Mouse (Mus musculus): ENCODE results near the gene Atf6. TPM values are rescaled to one million over a fixed set of nuclear protein-coding genes. Genes with fewer than 3 reads are reported as not detected.

Atf6 gene
- polyA plus RNA-seq, 1 experiment = 14.5 TPM

DNA sequence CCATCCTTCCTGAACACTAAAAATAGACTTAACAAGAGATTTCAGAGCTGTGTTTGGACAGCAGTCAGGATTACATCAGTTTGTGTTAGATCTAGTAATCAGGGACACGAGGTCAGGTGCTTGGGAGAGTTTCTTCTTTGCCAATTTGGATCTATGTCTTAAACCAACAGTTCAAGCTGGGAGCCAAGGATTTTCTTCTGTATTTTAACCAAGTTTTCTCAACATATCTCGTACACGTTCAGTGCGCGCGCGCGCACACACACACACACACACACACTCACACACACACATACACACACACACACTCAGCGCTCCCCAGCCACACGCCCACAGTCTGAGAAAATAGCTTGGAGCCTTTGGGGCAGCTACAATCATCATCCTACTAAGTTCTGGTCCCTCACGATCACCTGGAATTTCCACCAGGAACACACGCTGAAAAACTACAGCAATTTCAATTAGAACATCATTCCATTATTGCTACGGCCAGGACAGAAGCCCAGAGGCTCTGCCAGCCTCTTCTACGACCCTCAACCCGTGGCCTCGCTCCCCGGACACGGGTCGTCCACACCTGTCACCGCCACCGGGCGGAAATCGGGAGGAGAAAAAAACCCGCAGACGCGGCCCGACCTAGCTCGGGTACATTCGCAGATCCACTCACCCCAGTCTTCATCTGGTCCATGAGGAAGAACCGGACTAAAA is 430 bp downstream of the Atf6 start:
- Histone ChIP-seq H3K27ac (replicated peaks; ENCODE audit: low read depth, low read length) (peak overlapping the region; percentile 73), H3K4me1 (ENCODE audit: control insufficient read depth, insufficient read depth, insufficient read length, low read length) (peaks cover 5% of the 10 kb centered on the region; the same call in 1 of the 2 replicates), H3K4me3 (ENCODE audit: insufficient read depth, low read depth, low read length) (peak overlapping the region; percentile 83)

- Histone ChIP-seq H3K4me1 (ENCODE audit: control insufficient read depth, insufficient read depth, insufficient read length, low read length) (peaks cover 5% of the 10 kb centered on the region; the same call in 1 of the 2 replicates), H3K4me3 (ENCODE audit: insufficient read depth, low read depth, low read length) (no peak overlapping the region), H3K27ac (replicated peaks; ENCODE audit: low read depth, low read length) (no peak overlapping the region)
Observed at GRCm38 (mm10) chr1:170865406-170865805, 2.2 kb downstream of the Atf6 start.

DNA sequence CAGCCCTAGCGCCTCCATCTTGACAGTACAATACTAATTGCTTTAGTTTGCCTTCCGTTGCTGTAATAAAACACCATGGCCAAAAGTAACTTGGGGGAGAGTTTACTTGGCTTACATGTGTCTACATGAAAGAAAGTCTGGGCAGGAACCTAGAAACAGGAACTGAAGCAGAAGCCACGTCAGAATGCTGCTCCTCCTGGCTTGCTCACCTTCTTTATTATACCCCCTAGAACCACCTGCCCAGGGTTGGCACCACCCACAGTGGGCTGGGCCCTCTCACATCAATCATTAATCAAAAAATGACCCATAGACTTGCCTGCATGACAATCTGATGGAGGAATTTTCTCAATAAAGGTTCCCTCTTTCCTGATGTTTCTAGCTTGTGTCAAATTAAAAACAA is 2.8 kb downstream of the Atf6 start:
- H3K27ac ChIP-seq (replicated peaks; ENCODE audit: low read depth, low read length) = no peak overlapping the region
- H3K4me1 ChIP-seq (ENCODE audit: control insufficient read depth, insufficient read depth, insufficient read length, low read length) = peaks cover 5% of the 10 kb centered on the region; the same call in 1 of the 2 replicates
- H3K4me3 ChIP-seq (ENCODE audit: insufficient read depth, low read depth, low read length) = no peak overlapping the region

GRCm38 (mm10) chr1:170864234-170864633 is 3.3 kb downstream of the Atf6 start:
- H3K4me1 ChIP-seq (ENCODE audit: control insufficient read depth, insufficient read depth, insufficient read length, low read length) = peaks cover 5% of the 10 kb centered on the region; the same call in 1 of the 2 replicates
- no peak overlapping the region for H3K4me3 ChIP-seq (ENCODE audit: insufficient read depth, low read depth, low read length)
- H3K27ac ChIP-seq (replicated peaks; ENCODE audit: low read depth, low read length) = no peak overlapping the region

DNA sequence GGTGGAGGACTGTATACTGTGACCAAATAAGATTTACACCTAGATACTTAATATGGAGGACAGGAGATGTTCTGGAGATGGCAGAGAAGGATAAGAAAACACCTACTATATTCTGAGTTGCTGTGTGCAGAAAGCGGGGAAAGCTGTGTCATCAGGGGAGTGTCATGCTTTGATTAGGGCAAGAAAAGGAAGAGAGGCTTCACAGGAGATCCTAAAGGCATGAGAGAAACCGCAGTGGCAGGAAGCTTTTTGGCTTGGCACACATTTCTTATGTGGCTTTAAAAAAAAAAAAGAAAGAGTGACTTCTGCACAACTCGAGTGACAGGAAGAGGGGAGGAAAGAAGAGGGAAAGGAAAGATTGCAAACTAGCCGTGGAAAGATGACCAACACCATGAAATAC is 4.5 kb downstream of the Atf6 start:
- Histone ChIP-seq H3K4me3 (ENCODE audit: insufficient read depth, low read depth, low read length) (no peak overlapping the region), H3K27ac (replicated peaks; ENCODE audit: low read depth, low read length) (no peak overlapping the region), H3K4me1 (ENCODE audit: control insufficient read depth, insufficient read depth, insufficient read length, low read length) (peaks cover 5% of the 10 kb centered on the region; the same call in 1 of the 2 replicates)

GRCm38 (mm10) chr1:170862435-170862717 is 5.2 kb downstream of the Atf6 start:
- H3K27ac ChIP-seq (replicated peaks; ENCODE audit: low read depth, low read length) = no peak overlapping the region
- H3K4me1 ChIP-seq (ENCODE audit: control insufficient read depth, insufficient read depth, insufficient read length, low read length) = peaks cover 5% of the 10 kb centered on the region; the same call in 1 of the 2 replicates
- no peak overlapping the region for H3K4me3 ChIP-seq (ENCODE audit: insufficient read depth, low read depth, low read length)

GRCm38 (mm10) chr1:170861671-170862434 is 5.7 kb downstream of the Atf6 start:
- Histone ChIP-seq H3K4me3 (ENCODE audit: insufficient read depth, low read depth, low read length) (no peak overlapping the region), H3K27ac (replicated peaks; ENCODE audit: low read depth, low read length) (no peak overlapping the region), H3K4me1 (ENCODE audit: control insufficient read depth, insufficient read depth, insufficient read length, low read length) (peaks cover 5% of the 10 kb centered on the region; the same call in 1 of the 2 replicates)

DNA sequence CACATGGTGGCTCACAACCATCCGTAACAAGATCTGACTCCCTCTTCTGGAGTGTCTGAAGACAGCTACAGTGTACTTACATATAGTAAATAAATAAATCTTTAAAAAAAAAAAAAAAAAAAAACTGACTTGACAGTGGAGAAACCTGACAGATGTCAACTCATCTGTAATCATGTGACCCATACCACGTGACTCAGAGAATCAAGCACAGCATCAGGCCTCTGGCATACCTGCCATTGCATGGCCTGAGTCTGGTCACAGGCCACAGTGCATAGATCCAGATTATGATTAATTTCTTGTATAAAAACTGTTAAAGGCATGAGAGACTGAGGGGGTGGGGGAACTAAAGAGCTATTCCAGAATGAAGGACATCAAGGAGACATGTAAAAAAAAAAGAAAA is 8.7 kb downstream of the Atf6 start:
- Histone ChIP-seq H3K4me3 (ENCODE audit: insufficient read depth, low read depth, low read length) (no peak overlapping the region), H3K27ac (replicated peaks; ENCODE audit: low read depth, low read length) (no peak overlapping the region), H3K4me1 (ENCODE audit: control insufficient read depth, insufficient read depth, insufficient read length, low read length) (peaks cover 3% of the 10 kb centered on the region; the same call in 1 of the 2 replicates)

DNA sequence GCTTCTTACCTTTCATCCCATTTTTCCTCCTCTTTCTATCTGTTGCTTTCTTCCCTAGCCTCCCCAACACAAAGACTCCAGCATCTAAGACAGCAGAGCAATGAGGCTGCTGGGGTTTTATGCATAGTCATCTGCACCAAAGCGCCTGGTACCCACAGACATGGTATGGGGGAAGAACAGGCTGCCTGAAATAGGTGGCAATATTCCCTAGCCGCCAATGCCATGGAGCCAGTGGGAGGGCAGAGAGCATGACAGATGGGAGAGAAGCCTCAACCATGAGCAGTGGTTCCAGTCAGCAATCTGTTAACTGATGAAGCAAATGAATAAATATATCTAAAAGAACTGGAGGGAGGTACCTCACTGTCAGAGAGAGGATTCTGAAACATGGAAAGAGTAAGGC is 10.2 kb downstream of the Atf6 start:
- no peak overlapping the region for H3K27ac ChIP-seq (replicated peaks; ENCODE audit: low read depth, low read length)
- no peaks in the 10 kb centered on the region for H3K4me1 ChIP-seq (ENCODE audit: control insufficient read depth, insufficient read depth, insufficient read length, low read length)
- no peak overlapping the region for H3K4me3 ChIP-seq (ENCODE audit: insufficient read depth, low read depth, low read length)

DNA sequence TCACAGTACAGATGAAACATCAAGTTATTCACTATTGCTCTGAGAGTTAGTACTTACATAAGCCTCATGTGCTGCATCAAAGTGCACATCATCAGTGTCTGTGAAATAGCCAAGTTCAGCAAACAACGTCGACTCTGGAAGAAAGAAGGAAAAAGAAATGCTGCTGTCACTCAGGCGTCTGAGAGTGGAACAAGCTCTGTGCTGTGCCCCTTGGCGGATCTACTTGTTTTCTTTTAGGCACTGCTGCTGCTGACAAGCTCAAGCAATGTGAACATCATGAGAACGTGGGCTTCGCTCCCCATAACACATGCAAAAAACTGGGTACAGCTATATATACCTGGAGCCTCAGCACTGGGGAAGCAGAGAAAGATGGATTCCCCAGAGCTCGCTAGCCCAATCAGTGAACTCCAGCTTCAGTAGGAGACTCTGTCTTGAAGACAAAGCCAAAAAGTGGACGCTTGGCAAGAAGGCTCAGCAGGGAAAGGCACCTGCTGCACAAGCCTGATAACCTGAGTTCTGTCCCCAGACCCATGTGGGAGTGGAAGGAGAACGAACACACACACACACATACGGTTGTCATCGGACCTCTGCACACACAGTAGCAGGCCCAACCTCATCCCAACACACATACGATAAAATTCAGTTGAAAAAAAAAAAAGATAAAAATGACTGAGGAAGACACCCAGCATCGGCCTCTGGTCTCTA is 12.4 kb downstream of the Atf6 start:
- no peaks in the 10 kb centered on the region for H3K4me1 ChIP-seq (ENCODE audit: control insufficient read depth, insufficient read depth, insufficient read length, low read length)
- H3K4me3 ChIP-seq (ENCODE audit: insufficient read depth, low read depth, low read length) = no peak overlapping the region
- no peak overlapping the region for H3K27ac ChIP-seq (replicated peaks; ENCODE audit: low read depth, low read length)

- H3K4me1 ChIP-seq (ENCODE audit: control insufficient read depth, insufficient read depth, insufficient read length, low read length) = no peaks in the 10 kb centered on the region
- no peak overlapping the region for H3K4me3 ChIP-seq (ENCODE audit: insufficient read depth, low read depth, low read length)
- H3K27ac ChIP-seq (replicated peaks; ENCODE audit: low read depth, low read length) = peak overlapping the region; percentile 46
Observed at GRCm38 (mm10) chr1:170853604-170854003, 14.0 kb downstream of the Atf6 start.

GRCm38 (mm10) chr1:170850637-170851624 is 16.6 kb downstream of the Atf6 start:
- Histone ChIP-seq H3K4me3 (ENCODE audit: insufficient read depth, low read depth, low read length) (no peak overlapping the region), H3K27ac (replicated peaks; ENCODE audit: low read depth, low read length) (no peak overlapping the region; the same call in 1 of the 2 replicates)

GRCm38 (mm10) chr1:170850007-170850406 is 17.6 kb downstream of the Atf6 start:
- Histone ChIP-seq H3K27ac (replicated peaks; ENCODE audit: low read depth, low read length) (no peak overlapping the region), H3K4me3 (ENCODE audit: insufficient read depth, low read depth, low read length) (no peak overlapping the region), H3K4me1 (ENCODE audit: control insufficient read depth, insufficient read depth, insufficient read length, low read length) (no peaks in the 10 kb centered on the region)

More at GRCm38 (mm10) chr1:170850637-170851624, 16.6 kb downstream of the Atf6 start:
- no peaks in the 10 kb centered on the region for H3K4me1 ChIP-seq (ENCODE audit: control insufficient read depth, insufficient read depth, insufficient read length, low read length)

GRCm38 (mm10) chr1:170845448-170846307 is 21.9 kb downstream of the Atf6 start:
- peak overlapping the region; percentile 10 for H3K27ac ChIP-seq (replicated peaks; ENCODE audit: low read depth, low read length)

More at GRCm38 (mm10) chr1:170845448-170846307, 21.9 kb downstream of the Atf6 start:
- Histone ChIP-seq H3K4me3 (ENCODE audit: insufficient read depth, low read depth, low read length) (no peak overlapping the region), H3K4me1 (ENCODE audit: control insufficient read depth, insufficient read depth, insufficient read length, low read length) (no peaks in the 10 kb centered on the region)

Data from brown adipose tissue, adult 24 weeks (tissue).